Mouse (Mus musculus) splenic B cell, adult 2 months (primary cell): Measurements from ENCODE around the gene Hspa12a.

Experiments
- DNase-seq: peaks from one replicate; pipeline ENCODE4 v3.0.0-alpha.2; 2011; ENCODE audit warnings: low read depth, low spot score
- H3K27me3 ChIP-seq: 2 replicates; pipeline ENCODE4 v1.6.1; 2012; ENCODE audit warnings: mild to moderate bottlenecking, low read length, moderate library complexity, mixed read lengths; ENCODE audit not compliant: control insufficient read depth, poor library complexity, insufficient read depth, severe bottlenecking
- H3K36me3 ChIP-seq: 2 replicates; pipeline ENCODE4 v1.6.1; 2012; ENCODE audit warnings: mild to moderate bottlenecking, low read length, moderate library complexity, mixed read lengths; ENCODE audit not compliant: control insufficient read depth, poor library complexity, insufficient read depth, severe bottlenecking

Gene Hspa12a

DNA sequence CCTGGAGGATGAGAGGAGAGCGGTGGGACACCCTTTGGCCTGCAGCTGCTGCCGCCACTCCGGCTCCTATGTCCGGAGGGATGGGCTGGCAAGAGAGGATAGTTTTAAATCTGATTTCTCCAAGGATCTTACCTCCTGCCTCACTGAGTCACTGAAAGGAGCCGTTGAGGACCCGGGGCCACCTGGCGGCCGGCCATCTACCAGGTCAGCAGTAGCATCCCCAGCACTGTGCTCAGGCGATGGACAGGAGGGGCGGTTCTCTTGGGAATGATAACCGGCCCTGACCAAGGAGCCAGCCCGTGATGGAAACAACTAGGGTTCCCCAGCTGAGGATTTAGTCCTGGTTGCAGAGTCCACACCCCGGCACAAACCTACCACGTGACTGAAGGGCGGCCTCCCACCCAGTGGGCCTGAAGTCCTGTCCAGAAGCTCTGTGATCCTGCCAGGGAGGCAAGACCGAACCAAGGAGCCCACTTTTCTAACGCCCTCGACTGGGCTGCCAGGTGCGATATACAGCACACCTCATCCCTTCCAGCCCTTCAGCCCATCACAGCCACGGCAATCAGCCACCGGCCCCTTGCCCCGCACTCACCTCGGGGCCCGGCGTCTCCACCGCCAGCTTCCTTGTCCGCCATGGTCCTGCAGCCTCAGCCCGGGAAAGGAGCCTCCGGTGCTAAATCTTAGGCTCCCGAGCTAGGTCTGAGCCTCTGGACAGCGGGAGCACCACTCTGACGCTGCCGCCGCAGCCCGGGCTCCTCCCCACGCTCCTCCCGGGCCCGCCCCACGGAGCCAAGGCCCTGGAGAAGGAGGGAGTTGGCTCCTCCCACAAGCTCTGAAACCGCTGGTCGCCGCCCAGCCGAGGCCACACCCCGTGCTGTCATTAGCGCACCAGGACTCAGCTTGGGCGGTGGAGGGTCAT lies 82.9 kb downstream of the Hspa12a start:
- no peaks in the 10 kb centered on the region for H3K27me3 ChIP-seq
- H3K36me3 ChIP-seq = no peaks in the 10 kb centered on the region
- DNase-seq = peak; percentile 63

DNA sequence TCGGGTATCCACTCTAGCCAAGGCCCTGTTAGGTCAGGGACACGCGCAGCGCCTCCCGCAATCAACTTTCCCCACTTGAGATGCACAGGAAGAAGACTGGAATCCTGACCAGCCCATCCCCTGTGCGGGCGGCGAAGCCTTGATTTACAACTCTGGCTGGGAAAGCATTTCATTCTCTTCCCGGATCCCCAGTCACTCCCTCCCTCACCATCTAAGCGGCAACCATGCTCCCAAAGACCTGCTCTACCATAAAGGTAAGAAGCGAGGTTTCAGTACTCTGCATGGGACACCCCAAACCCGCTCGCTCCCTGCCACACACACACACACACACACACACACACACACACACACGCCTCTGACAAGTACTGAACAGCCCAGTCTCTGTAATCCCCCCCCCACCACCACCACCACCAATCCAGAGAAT lies 83.6 kb downstream of the Hspa12a start:
- no peak for DNase-seq
- no peaks in the 10 kb centered on the region for H3K27me3 ChIP-seq
- no peaks in the 10 kb centered on the region for H3K36me3 ChIP-seq

DNA sequence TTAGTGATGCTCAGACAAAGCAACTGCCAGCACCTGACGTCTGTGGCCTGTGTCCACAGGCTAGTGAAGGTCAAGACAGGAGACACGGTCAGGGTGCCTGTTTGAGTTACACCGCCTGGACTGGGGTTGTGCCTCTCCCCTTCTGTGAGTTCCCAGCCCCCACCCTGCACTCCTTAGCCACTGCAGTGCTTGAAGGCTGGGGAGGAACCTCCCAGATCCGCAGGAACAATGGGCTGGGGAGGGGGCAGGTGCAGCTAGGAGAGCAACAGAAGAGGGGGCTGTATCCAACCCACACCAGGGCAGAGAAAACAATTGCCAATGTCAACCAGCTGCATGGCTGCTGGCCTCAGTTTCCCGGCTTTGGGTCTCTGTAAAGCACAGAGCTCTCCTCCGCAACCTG lies 84.1 kb downstream of the Hspa12a start:
- Histone ChIP-seq H3K36me3 (no peaks in the 10 kb centered on the region), H3K27me3 (no peaks in the 10 kb centered on the region)
- DNase-seq = no peak

DNA sequence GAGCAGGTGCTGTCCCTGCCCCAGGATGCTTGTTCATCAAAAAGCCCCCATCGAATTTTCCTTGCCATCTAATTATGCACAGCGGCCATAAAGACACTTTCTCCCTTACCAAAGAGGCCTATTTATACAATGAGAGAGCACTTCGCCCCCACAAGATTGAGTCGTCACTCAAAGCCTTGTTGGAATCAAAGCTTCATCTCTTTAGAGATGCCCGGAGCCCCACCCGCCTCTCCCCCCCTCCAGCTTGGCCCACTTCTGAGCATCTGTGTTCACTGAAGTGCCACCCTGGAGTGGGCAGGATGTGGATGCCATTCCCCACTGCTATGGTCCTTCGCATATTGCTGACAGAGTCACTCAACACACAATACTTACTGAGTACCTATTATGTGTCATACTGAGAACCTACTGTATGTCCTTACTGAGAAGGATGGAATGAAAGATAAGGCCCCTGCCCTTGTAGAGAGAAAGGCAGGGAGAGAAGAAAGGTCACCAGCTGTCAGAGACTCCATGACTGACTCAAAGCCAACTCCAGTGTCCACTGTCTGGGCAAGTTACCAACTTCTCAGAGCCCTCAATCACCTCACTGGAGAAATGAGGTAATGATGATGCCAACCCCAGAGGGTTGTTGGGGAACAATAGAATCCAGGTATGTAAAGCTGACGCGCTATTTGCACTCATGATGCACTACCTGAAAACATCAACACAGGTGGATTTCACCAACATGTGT lies 87.2 kb downstream of the Hspa12a start:
- no peaks in the 10 kb centered on the region for H3K36me3 ChIP-seq
- no peak for DNase-seq
- no peaks in the 10 kb centered on the region for H3K27me3 ChIP-seq

DNA sequence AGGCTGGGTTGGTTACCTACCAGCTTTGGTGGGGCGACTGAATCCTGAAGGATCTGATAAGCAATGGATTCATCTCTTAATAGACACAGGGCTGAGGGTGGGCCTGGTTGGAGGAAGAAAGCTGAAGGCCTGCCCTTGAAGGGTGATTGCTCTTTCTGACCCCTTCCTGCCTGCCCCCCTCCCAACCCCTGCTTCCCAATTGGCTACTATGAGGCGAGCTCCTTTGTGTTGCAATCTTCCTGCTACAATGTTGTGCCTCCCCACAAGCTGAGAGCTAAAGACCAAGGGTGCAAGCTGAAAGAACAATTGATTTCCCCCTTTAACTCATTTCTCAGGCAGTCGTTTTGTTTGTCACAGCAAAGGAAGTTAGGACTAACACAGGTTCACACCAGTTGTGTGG lies 88.6 kb downstream of the Hspa12a start:
- Histone ChIP-seq H3K27me3 (no peaks in the 10 kb centered on the region), H3K36me3 (no peaks in the 10 kb centered on the region)
- DNase-seq = no peak

DNA sequence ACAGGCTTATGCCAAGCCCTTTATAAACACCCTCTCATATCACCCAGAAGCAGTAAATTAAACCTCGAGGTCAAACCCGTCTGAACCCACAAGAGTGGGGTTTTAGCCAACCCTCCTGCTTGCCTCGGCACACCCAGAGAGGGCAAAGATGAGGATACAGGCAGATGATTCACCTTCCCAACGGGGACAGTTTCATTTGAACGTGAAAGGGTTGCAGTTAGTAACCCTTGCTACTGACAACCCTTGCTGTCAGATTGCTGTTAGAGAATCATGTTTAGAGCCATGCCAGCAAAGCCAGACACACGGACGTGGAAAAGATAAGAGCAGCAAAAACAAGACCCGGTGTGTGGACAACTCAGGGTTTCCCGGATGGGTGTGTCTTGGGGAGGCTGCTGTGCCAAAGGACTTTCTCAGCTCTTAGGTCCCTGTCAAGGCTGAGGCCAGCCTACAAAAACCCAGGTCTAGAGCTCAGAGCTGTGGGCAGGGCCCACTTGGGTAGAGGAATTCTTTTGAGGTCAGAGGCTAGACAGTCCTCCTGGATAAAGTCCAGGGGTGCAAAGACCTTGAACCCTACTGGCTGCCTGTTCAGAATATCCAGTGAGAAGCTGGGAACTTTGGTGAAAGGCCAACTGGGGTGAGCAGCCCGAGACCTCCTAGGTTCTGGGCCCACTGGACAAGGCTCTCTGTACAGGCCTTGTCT lies 90.3 kb downstream of the Hspa12a start:
- no peak for DNase-seq
- Histone ChIP-seq H3K27me3 (no peaks in the 10 kb centered on the region; the same call in 1 of the 2 replicates), H3K36me3 (no peaks in the 10 kb centered on the region)

DNA sequence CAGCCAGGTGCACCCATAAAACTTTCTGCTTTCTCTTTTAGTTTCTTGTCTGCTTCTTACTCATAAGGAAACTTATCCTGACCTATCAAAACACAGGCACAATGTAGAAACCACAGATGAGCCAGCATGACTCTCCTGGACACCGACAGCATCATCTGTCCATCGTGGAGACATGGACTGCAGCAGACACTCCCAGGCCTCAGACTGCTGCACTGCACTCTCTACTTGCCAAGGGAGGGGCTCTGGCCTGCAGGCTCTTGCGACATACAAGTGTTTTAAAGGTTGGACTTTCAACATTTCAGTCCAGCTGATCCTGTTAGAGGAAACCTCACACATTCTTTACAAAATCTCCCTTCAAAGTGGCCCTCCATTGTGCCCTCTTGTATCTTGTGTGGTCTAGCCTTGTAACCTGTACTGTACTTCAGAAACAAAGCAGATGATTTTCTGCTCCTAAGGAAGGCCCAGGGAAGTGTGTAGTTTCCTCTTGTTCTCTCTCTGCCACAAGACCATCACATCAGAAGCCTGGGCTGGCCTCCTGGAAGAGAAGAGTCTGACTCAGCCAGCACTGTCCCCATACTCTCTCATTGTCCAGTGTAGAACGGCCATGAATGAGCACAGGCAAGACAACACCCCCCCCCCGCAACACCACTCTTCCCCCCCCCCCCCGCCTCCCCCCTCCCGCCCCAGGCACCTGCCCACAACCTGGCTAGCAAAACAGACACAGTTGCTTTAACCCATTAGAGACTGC lies 92.6 kb downstream of the Hspa12a start:
- DNase-seq = no peak
- H3K27me3 ChIP-seq = no peaks in the 10 kb centered on the region; the same call in 1 of the 2 replicates
- H3K36me3 ChIP-seq = no peaks in the 10 kb centered on the region

DNA sequence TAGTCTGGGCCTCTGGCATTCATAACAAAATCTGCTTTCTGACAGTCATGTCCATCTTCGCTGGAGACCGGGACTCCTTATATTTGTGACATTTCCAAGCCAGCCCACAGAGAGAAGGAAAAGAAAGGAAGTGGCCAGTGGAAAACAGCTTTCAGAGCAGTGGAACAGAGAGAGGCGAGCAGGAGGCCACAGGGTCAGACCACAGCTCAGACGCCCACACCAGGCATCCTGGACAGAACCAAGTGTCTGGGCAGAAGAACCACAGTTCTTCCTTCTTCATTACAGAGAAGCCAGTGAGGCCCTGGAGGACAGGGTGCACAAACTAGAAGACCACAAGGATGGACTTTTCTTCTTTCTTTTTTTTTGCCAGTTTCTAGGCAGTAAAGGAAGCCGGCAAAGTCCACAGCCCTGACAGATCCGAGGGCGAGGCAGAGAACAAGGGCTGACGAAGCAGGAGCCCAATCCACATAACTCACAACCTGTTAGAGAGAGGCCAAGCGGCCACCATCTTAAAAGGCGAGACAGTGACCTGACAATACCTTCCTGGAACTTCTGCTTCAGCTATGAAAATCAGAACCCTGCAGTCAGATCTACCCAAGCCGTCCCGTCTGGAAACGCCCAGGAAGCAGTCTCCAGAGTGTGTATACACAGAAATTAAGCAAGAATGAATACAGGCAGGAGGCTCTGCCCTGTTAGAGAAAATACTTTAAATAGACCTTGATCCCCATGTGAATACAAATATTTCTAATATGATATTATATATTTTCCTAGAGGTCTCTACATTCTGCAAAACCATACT lies 93.9 kb downstream of the Hspa12a start:
- H3K27me3 ChIP-seq = no peaks in the 10 kb centered on the region; the same call in 1 of the 2 replicates
- H3K36me3 ChIP-seq = no peaks in the 10 kb centered on the region
- no peak for DNase-seq

DNA sequence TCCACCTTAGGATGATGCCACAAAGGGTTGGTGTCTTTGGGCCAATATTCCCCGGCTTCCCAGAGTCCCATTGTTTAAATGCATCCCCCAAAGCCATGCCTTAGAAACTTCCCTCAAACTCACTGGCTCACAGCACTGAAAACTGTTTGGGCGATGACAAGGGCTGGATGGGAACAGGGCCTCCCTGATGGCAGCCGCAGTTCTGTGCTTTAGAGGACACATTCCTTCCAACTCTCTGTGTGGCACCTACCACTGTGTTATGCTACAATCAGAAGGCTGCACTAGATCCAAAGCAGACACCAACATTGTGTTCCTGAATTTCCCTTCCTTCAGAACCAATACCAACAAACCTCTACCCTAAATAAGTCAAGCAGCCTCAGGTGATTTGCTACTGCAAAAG lies 99.8 kb downstream of the Hspa12a start:
- no peak for DNase-seq
- no peaks in the 10 kb centered on the region for H3K36me3 ChIP-seq

DNA sequence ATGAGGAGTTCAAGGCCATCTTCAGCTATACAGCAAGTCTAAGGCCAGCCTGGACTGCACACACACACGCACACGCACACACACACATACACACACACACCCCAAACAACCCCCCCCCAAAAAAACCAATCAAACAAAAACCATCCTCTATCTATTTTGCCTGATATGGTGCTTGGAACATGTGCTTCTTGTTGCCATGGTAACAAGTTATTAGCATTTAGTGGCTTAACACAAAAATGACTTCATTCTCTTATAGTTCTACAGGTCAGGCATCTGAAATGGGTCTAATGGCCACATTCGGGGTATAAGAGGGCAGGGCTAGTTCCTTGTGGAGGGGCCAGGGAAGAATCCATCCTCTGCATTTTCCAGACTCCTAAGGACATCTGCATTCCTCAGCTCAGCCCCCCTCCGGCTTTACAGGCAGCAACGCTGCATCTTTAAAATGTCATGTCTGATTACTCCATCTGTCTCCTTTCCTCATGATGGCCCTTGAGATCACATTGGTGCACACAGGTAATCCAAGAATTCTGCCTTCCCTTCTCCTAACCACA lies 102.7 kb downstream of the Hspa12a start:
- no peaks in the 10 kb centered on the region for H3K27me3 ChIP-seq
- no peak for DNase-seq
- no peaks in the 10 kb centered on the region for H3K36me3 ChIP-seq

More for the DNA sequence above, 99.8 kb downstream of the Hspa12a start:
- no peaks in the 10 kb centered on the region for H3K27me3 ChIP-seq

DNA sequence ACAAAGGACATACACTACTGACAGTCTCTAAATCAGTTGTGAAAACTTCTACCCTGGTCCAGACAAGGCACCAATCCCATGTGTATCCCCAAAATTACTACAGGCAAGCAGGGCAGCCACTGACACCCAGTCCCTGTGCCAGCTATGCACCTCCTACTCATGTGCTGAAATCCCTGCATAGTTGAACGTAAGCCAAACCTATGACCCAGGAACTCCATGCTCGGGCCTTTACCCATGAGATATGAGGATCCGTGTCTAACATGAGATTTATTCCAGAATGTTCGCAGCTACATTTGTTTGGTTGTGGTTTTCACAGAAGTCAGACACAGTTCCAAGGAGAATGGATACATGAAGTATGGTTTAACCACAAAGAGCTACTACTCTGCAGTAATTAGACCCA lies 103.6 kb downstream of the Hspa12a start:
- DNase-seq = no peak
- no peaks in the 10 kb centered on the region for H3K27me3 ChIP-seq

DNA sequence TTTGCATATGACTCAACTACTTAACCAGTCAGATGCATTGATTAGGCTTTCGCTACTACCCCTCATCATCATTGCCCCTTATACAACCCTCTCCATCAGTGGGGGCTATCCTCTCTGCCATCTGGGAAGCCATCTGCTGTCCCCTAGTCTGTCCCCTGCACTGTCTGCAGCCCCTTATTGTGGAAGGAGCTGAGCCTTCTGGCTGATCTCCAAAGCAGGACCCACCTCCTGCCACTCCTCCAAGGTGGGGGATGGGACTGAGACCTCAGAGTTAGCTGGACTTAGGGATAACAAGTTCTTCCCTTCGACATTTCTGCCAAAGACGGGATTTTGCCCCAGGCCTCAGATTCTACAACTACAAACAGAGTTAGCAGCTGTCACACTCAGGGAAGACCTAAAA lies 104.1 kb downstream of the Hspa12a start:
- no peaks in the 10 kb centered on the region for H3K36me3 ChIP-seq
- DNase-seq = no peak
- no peaks in the 10 kb centered on the region for H3K27me3 ChIP-seq

More for the DNA sequence above, 103.6 kb downstream of the Hspa12a start:
- H3K36me3 ChIP-seq = no peaks in the 10 kb centered on the region

DNA sequence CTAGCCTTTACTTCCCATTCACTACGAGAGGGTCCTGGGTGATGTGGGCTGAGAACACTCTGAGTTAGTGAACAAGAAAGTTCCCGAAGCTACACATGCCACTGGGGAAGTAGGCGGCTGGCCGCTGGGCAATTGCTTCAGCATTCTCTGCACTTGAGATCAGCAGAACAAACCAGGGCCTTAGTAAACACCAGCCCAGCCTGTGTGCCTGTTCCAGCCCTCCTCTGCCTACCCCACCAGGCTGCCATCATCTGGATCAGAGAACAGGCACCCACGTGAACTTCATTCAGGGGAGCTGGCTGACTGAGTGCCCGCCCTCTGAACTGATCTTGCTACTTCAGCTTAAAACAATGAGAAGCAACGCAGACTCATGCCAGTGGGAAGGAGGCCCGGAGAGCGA lies 104.7 kb downstream of the Hspa12a start:
- H3K27me3 ChIP-seq = no peaks in the 10 kb centered on the region
- no peak for DNase-seq
- no peaks in the 10 kb centered on the region for H3K36me3 ChIP-seq
